Mouse (Mus musculus): Measurements from ENCODE around the gene Tex52.

DNA sequence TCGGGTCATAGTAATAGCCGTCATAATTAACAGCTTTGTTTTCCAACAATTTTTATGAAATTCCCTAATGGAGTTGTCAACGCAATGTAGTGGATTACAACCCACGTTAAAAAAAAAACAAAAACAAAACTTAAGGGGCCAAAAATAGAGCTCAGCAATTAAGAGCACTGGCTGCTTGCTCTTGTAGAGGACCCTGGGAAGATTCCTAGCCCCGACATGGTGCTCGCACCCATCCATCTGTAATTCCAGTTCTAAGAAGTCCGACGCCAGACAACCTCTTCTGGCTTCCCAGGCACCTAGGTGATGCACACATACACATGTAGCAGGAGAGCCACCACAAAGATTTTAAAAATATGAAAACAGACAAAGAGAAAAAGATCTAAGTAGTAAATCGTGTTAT, 49.8 kb downstream of the Tex52 start:
- no peak for TF ChIP-seq CTCF (IDR thresholded peaks at IDR 0.05; ENCODE audit: low read depth)
- no peak for TF ChIP-seq EP300 (IDR thresholded peaks at IDR 0.05; ENCODE audit: low read depth)

Data from heart, postnatal 0 days (tissue).